Mouse (Mus musculus) stomach, postnatal 0 days (tissue): ENCODE measurements at regions not wholly inside any gene's neighbourhood (a gene's known extent, or its start where the extent isn't known, plus 50 kb on each side); places are given as distances from the start of the nearest gene placed in this dataset.

Source experiments
- CTCF ChIP-seq: IDR thresholded peaks from 2 replicates; pipeline ENCODE4 v1.5.1; 2016; ENCODE audit warnings: antibody characterized with exemption, low read depth, mild to moderate bottlenecking, moderate library complexity
- EP300 ChIP-seq: optimal IDR thresholded peaks from 2 replicates; pipeline ENCODE3; 2016; ENCODE audit warnings: antibody characterized with exemption

DNA sequence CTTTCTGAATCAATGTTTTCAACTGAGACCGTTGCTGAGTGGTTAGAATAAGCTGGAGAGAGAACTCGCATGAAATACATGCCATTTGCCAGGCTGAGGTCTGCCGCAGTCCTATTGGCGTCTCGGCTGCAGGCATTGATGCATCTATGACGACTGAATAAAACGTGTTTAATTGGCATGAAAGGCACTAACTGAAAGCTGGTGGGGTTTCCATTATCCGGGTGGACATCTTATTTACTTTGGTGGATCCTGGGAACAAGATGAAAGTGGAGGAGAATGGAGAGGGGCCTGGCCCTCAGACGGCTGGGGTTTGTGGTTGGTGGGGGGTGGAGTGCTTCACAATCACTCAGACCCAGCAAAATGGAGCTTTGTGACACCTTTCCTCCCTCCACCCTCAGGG is 81.2 kb downstream of the Gm12689 start:
- no peak for TF ChIP-seq EP300
- no peak for TF ChIP-seq CTCF
